Mouse (Mus musculus) right cerebral cortex, adult 2 months (tissue): ENCODE data around the gene Fam166a.

Experiments
- DNase-seq, 2 experiments: peaks; one replicate each; pipeline ENCODE4 v3.0.0; 2021 to 2022; ENCODE audit warnings: low spot score in 2 of 2

Gene Fam166a

DNA sequence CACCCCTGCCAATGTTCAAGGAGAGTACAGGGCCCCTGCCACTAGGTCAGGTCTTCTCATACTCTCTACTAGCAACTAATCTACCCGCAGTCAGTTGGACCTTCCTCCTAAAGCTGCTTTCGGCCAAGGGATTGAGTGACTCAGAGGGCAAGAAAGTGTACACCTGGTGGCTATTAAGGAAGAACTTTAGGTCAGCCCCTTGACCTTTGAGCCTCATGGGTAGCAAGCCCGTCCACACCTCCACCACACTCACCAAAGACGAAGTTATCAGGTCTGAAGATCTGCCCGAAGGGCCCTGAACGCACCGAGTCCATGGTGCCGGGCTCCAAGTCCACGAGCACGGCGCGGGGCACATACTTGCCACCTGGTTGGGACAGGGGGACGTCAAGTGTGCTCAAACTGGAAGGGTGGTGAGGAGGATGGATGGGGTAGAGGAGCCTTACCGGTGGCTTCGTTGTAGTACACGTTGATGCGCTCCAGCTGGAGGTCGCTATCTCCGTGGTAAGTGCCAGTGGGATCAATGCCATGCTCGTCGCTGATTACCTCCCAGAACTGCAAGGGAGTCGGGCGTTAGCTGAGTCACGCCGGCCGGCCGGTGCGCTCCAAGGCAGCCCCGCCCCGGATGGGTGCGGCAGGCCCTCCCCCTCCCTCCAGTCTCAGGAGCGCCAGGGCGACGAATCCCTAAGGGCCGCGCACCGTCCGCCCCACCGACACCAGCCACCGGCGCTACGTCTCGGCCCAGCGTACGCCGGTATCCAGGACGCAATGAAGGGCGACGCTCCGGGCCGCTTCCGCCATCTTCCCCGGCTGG, 5.3 kb downstream of the Fam166a start:
- peak; percentile 73 to 75 for DNase-seq

DNA sequence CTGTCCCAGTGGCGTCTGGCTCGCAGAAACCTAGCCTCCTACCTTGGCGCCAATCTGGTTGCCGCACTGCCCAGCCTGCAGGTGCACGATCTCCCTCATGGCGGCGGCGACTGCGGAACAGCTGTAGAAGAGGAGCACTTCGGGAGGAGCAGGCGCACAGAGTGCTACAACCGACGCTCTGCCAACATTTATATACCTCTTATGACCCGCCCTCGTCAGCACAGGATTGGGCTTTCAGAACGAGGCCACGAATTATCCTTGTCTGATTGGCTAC, 5.9 kb downstream of the Fam166a start, which contains the start of gene Tubb4b:
Tubb4b (minus strand) TSS at position 211 of the 274 bp plus-strand sequence.
- DNase-seq: no peak

GRCm38 (mm10) chr2:25224766-25225752, 6.5 kb downstream of the Fam166a start:
- peak; percentile 99 for DNase-seq

GRCm38 (mm10) chr2:25225811-25226379, 7.3 kb downstream of the Fam166a start:
- DNase-seq: no peak

GRCm38 (mm10) chr2:25226864-25227263, 8.3 kb downstream of the Fam166a start:
- peak; percentile 31 to 44 for DNase-seq

- no peak for DNase-seq
These were observed 8.9 kb downstream of the Fam166a start for GRCm38 (mm10) chr2:25227406-25227805.

GRCm38 (mm10) chr2:25228431-25228889, 9.9 kb downstream of the Fam166a start:
- peak; percentile 81 to 86 for DNase-seq

- no peak for DNase-seq
These were observed 10.5 kb downstream of the Fam166a start for GRCm38 (mm10) chr2:25228995-25229530.

- no peak for DNase-seq
These were observed 11.0 kb downstream of the Fam166a start for GRCm38 (mm10) chr2:25229582-25229981.

GRCm38 (mm10) chr2:25230581-25230980, 12.0 kb downstream of the Fam166a start:
- DNase-seq: no peak

- no peak for DNase-seq
These were observed 12.5 kb downstream of the Fam166a start for GRCm38 (mm10) chr2:25231038-25231437.

GRCm38 (mm10) chr2:25233421-25233820, 14.9 kb downstream of the Fam166a start:
- DNase-seq: no peak

DNA sequence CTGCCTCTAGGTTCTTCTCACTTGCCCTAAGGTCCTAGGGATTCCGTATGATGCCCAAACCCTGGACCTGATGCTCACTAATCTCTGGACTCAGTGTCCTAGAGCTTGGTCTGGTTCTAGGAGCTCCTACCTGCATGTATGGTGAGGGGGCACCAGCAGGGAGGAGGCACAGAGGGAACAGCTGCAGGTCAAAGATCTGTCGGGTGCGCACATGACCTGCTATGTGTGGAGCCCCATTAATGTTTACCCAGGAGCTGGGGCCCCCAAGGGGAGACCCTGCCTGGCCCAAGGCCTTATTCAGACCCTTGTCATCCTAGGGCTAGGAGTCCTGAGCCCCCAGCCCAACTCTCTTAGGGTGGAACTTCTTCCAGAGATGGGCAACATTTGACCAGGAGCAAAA, 15.5 kb downstream of the Fam166a start, which contains the start of gene Slc34a3:
Slc34a3 (minus strand) TSS at position 315 of the 400 bp plus-strand sequence.
- DNase-seq: no peak

DNA sequence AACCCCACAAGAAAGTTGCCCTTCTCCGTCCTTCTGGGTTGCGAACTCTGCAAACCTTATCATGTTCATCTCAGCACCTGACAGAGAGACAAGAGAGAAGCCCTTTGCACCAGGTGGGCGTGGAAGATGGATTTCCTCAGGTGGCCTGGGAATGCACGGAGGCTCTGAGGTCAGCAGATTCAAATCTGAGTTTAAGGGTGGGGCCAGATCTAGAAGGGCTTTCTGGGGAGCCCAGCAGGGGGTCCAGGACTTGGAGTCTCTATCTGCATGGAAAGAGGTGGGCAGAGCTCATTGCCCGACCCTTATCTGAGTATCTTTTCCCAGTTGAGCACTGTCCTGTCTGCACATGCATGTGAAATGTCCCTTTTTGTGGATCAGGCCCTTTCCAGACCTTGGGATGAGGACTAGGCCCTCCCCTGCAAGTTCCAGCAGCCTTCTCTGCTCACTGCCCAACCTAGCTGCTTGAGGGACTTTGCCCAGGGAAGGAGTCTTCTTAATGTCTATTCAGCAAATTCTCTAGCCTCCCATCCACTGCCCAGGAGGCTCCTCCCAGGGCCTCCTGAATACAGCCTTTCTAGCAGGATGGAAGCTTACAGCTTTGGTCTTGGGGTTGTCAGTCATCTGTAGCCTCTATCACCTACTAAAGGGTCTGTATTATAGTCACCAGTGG, 16.1 kb downstream of the Fam166a start:
- DNase-seq: no peak

GRCm38 (mm10) chr2:25236614-25237013, 18.1 kb downstream of the Fam166a start, which contains the start of gene Rnf224:
Rnf224 (minus strand) TSS chr2:25236787.
- DNase-seq: no peak

GRCm38 (mm10) chr2:25237522-25237921, 19.0 kb downstream of the Fam166a start:
- DNase-seq: no peak

DNA sequence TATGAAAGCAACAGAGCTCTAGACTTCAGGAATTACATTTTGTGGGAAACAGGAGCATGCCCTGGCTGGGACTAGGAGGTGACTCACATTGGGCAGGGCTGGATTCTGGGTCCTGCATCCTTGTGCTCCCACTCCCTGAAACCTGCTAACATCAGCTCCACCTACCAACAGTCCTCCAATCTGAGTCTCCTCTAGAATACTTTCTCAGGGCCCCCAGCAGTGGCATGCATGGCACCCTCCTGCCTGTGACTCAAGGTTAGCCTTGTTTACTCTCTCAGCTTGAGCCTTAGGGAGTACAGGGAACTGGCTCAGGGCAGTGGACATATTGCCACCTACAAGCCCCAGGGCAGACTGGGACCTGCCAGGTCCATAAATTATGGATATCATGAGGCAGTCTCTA, 19.6 kb downstream of the Fam166a start:
- no peak for DNase-seq

GRCm38 (mm10) chr2:25239766-25240165, 21.2 kb downstream of the Fam166a start:
- DNase-seq: no peak

DNA sequence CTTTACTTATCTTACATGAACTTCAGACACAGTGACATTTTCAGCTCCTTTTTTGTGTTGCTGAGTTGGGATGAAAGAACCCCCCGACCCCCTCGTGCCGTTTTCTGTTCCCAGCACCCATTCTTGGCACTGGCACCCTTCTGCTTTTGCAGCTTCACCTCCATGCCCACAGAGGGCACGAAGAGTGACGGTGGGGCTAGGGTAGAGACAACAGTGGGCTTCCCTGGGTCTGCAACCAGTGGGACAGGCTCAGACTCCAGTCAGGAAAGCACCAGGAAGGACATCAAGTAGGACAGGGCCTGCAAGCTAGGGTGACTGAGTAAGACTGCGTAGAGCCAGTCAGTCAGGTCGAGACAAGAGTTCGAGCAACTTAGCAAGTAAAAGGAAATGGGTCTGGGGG, 21.8 kb downstream of the Fam166a start:
- no peak for DNase-seq

DNA sequence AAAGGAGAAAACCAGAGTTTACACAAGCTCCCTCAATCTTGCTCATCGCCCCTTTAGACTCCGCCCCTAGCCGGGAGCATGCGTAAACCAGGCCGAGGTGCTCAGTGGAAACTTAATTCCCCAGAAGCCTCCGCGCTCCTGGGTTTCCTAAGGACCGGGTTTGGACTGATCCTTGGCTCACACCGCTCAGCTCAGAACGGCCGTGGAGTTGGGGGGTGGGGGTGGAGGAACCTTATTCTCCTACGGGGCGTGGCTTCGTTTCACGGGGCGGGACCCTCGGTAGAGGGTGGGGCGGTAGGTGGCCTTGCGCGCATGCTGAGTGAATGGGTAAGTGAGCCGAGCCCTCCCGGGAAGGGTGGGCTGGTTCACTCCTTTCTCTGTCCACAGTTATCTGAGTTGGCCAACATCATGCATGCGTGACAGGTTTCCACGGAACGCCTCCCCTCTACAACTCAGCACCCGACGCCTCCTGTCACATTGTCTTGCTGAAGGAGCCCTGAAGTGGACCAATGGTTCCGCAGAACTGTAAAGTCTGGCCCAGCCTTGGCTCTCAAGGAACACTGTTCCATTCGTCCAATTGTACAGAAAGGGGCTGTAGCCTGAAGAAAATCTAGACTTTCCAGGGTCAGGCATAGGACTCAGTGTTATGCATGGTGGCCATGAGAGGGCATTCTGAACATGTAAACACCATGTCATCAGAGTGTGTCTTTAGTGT, 22.3 kb downstream of the Fam166a start:
- peak; percentile 69 to 70 for DNase-seq

DNA sequence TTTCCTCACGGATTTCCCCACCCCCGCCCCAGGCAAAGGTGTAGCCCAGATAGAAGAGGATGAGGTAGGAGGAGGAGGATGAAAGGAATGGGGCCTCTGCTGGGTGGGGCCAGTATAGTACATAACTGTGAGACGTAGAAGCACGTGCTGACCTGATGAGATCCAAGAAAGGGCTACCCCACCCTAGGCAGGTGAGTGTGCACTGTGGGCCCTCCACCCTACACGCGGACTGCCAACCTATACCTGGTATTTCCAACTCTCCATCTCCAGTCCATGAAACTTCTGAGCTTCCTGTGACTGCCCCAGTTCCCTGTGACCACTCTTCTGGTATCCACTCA, 22.9 kb downstream of the Fam166a start:
- no peak for DNase-seq
